In the genomic region with DNA sequence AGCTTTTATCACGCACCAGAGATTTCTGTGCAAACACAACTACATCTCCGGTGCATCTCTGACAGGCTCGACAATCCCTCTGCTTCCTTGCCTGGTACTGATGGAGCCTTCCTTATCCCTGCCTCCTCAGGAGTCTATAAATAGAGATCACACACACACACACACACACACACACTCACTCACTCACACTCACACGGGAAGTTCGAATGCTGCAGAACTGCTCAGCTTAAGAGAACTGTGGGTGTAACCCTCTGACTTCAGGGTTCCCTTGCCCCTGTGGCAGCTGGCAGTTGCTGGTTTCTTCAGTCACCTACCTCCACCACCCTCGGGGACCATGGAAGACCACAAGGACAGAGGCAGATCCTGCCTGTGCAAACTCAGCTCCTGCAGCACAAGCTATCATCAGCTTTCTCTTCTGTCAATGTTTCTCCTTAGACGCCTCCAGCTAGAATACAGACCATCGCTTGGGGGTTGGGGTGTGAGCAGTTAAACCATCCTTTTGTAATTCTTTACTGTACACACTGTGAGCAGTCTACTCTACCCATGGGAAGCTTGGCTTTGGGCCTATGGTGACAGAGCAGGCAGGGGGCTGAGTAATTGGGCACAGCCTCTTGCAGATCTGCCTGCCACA, we compare ENCODE assay signal across 8 mouse cellular contexts.
DNase-seq lines count a peak whose midpoint lies in the region; ATAC-seq lines count a peak whose summit lies in the region.

No protein-coding gene starts in this region.

- H3K9ac ChIP-seq in intestine, embryonic 14.5 days (ENCODE audit: low read length): no peak overlapping the region
- no peak overlapping the region for H3K9ac ChIP-seq in intestine, embryonic 15.5 days
- H3K9ac ChIP-seq in midbrain, embryonic 15.5 days: no peak overlapping the region

- peaks cover 11% of the 10 kb centered on the region; the same call in 1 of the 2 replicates for H3K4me1 ChIP-seq in intestine, embryonic 14.5 days (replicated peaks; ENCODE audit: control insufficient read depth, insufficient read depth, low read length)
- peaks cover 11% of the 10 kb centered on the region for H3K4me1 ChIP-seq in intestine, embryonic 15.5 days (replicated peaks)
- peaks cover 37% of the 10 kb centered on the region for H3K4me1 ChIP-seq in midbrain, embryonic 15.5 days

- H3K27ac ChIP-seq in intestine, embryonic 14.5 days (ENCODE audit: low read depth): peak overlapping the region; percentile 17; the same call in 1 of the 2 replicates
- H3K27ac ChIP-seq in intestine, embryonic 15.5 days: no peak overlapping the region
- peak overlapping the region; percentile 40 for H3K27ac ChIP-seq in midbrain, embryonic 15.5 days

- WGBS in intestine, embryonic 14.5 days: 36% methylated on average over 8 of the region's 8 CpGs
- WGBS in intestine, embryonic 15.5 days: 35% methylated on average over 8 of the region's 8 CpGs
- WGBS in midbrain, embryonic 15.5 days: 48% methylated on average over 8 of the region's 8 CpGs

- DNase-seq in intestine, embryonic 14.5 days (ENCODE audit: low spot score): no peak
- DNase-seq in brain, adult 2 months (ENCODE audit: low read depth, low spot score): peak; percentile 91
- peak; percentile 33 to 46 for DNase-seq in frontal cortex, postnatal 10 days (ENCODE audit: low spot score in 2 of 2)
- no peak for DNase-seq in B cell, adult 2 months
- DNase-seq in adipocyte (ENCODE audit: low spot score): no peak

- H3K4me2 ChIP-seq in intestine, embryonic 14.5 days (ENCODE audit: low read length): no peak overlapping the region
- H3K4me2 ChIP-seq in intestine, embryonic 15.5 days (replicated peaks): no peak overlapping the region
- H3K4me2 ChIP-seq in midbrain, embryonic 15.5 days: no peak overlapping the region

- no peaks in the 10 kb centered on the region for H3K27me3 ChIP-seq in intestine, embryonic 14.5 days (replicated peaks; ENCODE audit: control insufficient read depth, insufficient read depth, low read length)
- H3K27me3 ChIP-seq in intestine, embryonic 15.5 days (replicated peaks): 0 out of 2 replicates have a peak, but pooled peaks cover 8% of the 10 kb centered on the region
- H3K27me3 ChIP-seq in midbrain, embryonic 15.5 days (replicated peaks): no peaks in the 10 kb centered on the region

- no peaks in the 10 kb centered on the region for H3K9me3 ChIP-seq in intestine, embryonic 14.5 days (ENCODE audit: control insufficient read depth, low read length)
- no peaks in the 10 kb centered on the region for H3K9me3 ChIP-seq in intestine, embryonic 15.5 days
- no peaks in the 10 kb centered on the region for H3K9me3 ChIP-seq in midbrain, embryonic 15.5 days

- H3K36me3 ChIP-seq in intestine, embryonic 14.5 days (ENCODE audit: control insufficient read depth, insufficient read depth, low read length): no peaks in the 10 kb centered on the region
- no peaks in the 10 kb centered on the region for H3K36me3 ChIP-seq in intestine, embryonic 15.5 days
- no peaks in the 10 kb centered on the region for H3K36me3 ChIP-seq in midbrain, embryonic 15.5 days (replicated peaks)

- ATAC-seq in intestine, embryonic 14.5 days (replicated peaks; ENCODE audit: low FRiP score, low TSS enrichment, low read depth): no peak
- no peak for ATAC-seq in intestine, embryonic 15.5 days
- no peak for ATAC-seq in midbrain, embryonic 15.5 days (replicated peaks)
- no peak for ATAC-seq in monocyte, adult 5-6 weeks (replicated peaks; ENCODE audit: insufficient number of reproducible peaks, low FRiP score, low TSS enrichment, poor library complexity, severe bottlenecking)

- H3K4me3 ChIP-seq in intestine, embryonic 14.5 days (ENCODE audit: low read depth, low read length): no peak overlapping the region
- H3K4me3 ChIP-seq in intestine, embryonic 15.5 days (replicated peaks): no peak overlapping the region
- no peak overlapping the region for H3K4me3 ChIP-seq in midbrain, embryonic 15.5 days

Comparison
In these comparisons a context has a peak if more than half of its experiments do, and no peak if none do; other contexts are left out.
1. DNase-seq: peak in brain, adult 2 months (single experiment) and frontal cortex, postnatal 10 days (2 of 2); none in intestine, embryonic 14.5 days (single experiment), B cell, adult 2 months (0 of 2) and adipocyte (single experiment).